Mouse (Mus musculus) liver, embryonic 14.5 days (tissue): ENCODE data around the gene Apoc4.

Source experiments
- CTCF ChIP-seq: IDR thresholded peaks from 2 replicates; pipeline ENCODE4 v1.5.1; 2016; ENCODE audit warnings: antibody characterized with exemption, low read depth, control low read depth
- EP300 ChIP-seq: IDR thresholded peaks from 2 replicates; pipeline ENCODE4 v1.6.1; 2016; ENCODE audit warnings: antibody characterized with exemption, low read depth

GRCm38 (mm10) chr7:19651063-19651786 lies 30.1 kb downstream of the Apoc4 start:
- TF ChIP-seq EP300 (no peak), CTCF (no peak)
